Mouse (Mus musculus): ENCODE results near the gene Slc50a1. TPM values are rescaled to one million over a fixed set of nuclear protein-coding genes. Genes with fewer than 3 reads are reported as not detected.

Gene Slc50a1
- polyA plus RNA-seq, 1 experiment from 2014 or later, result 74.4 TPM

DNA sequence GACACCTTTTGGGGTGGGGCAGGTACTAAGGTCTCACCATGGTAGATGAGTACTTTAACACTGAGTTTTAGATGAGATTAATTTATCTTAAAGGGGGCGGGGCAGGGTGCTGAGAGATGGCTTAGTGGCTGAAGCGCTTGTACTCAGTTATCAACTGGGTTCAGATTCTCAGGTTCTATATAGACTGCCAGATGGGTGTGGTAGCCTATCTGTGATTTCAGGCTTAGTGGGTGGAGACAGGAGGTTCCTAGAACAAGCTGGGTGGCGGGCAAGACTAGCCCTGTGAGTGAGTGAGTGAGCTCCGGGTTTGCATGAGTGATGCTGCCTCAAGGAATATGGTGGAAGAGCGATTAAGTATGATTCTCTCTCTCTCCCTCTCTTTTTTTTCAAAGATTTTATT, 15.4 kb downstream of the Slc50a1 start:
- no peak overlapping the region for H3K4me2 ChIP-seq
- 81% methylated on average over 5 of the region's 5 CpGs for WGBS
- no peak overlapping the region for H3K27ac ChIP-seq
- H3K9me3 ChIP-seq, result no peaks in the 10 kb centered on the region
- no peak for ATAC-seq (ENCODE audit: insufficient read depth, low FRiP score, low read depth)
- H3K36me3 ChIP-seq, result no peaks in the 10 kb centered on the region
- peaks cover 20% of the 10 kb centered on the region for H3K4me1 ChIP-seq
- H3K4me3 ChIP-seq (replicated peaks), result no peak overlapping the region
- H3K27me3 ChIP-seq (replicated peaks), result no peaks in the 10 kb centered on the region
- no peak overlapping the region for H3K9ac ChIP-seq

DNA sequence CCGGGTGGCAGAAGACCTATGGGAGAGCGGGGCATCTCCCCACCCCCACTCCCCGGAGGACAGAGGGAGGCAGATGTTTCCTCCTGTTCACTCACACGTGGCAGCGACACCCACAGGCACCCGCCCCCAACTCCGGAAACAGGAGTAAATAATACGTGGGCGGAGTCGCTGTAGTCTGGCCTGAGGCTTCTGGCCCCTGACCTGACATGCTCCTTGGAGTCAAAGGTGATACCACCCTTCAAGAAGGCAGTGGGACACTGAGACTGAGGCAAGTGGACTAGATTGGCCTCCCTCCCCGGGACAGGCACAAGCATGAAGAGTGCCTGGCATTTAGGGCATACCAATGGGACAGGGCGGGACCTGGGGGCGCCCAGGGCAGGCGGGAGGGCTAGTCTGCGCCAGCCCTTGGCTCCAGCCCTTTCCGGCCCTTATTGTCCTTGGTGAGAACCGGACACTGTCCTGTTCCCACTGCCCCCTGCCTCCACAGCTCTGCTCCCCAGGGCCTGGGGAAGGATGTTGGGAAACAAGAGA, 18.9 kb downstream of the Slc50a1 start:
- H3K9ac ChIP-seq, result no peak overlapping the region
- no peaks in the 10 kb centered on the region for H3K9me3 ChIP-seq
- H3K27ac ChIP-seq, result no peak overlapping the region; the same call in 1 of the 2 replicates
- H3K4me1 ChIP-seq, result peaks cover 28% of the 10 kb centered on the region
- no peaks in the 10 kb centered on the region for H3K27me3 ChIP-seq (replicated peaks)
- ATAC-seq (ENCODE audit: insufficient read depth, low FRiP score, low read depth), result peak; percentile 25; the same call in 1 of the 2 replicates
- peaks cover 9% of the 10 kb centered on the region; the same call in 1 of the 2 replicates for H3K36me3 ChIP-seq
- 0 out of 2 replicates have a peak overlapping the region, but pooled peaks have one; percentile 2 for H3K4me3 ChIP-seq (replicated peaks)
- H3K4me2 ChIP-seq, result peak overlapping the region; percentile 29
- 9% methylated on average over 17 of the region's 17 CpGs for WGBS

DNA sequence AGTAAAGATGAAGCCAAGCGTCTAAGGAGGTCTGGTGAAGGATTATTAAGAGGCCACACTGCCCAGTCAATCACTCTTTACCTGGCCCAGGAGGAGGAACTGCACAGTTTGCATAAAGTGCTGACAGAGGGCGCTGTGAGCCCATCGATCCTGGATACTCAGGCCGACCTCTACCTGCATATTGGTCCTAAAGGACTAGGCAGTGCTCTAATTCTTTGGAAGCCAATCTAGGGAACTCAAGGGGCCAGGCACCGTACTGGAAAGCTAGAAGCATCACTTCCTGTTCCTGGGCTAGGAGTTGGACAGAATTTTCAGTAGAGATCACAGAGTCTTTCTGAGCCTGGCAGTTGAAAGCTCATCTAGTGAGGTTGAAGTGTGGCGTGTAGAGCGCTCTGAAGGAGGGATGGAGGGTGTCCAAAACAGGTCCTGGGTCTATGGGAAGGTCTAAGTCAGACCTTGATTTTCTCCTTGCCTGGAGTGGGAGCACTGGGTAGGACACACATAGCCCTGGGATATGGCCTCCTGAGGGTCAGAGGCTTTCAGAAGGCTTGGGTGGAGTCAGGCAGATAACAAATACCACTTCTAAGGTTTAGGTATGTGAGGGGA, 19.8 kb downstream of the Slc50a1 start:
- H3K4me2 ChIP-seq, result no peak overlapping the region
- no peaks in the 10 kb centered on the region for H3K27me3 ChIP-seq (replicated peaks)
- H3K9ac ChIP-seq, result no peak overlapping the region
- ATAC-seq (ENCODE audit: insufficient read depth, low FRiP score, low read depth), result no peak
- no peaks in the 10 kb centered on the region for H3K9me3 ChIP-seq
- H3K4me3 ChIP-seq (replicated peaks), result no peak overlapping the region
- H3K4me1 ChIP-seq, result peaks cover 33% of the 10 kb centered on the region
- 0 out of 2 replicates have a peak overlapping the region, but pooled peaks have one; percentile 37 for H3K27ac ChIP-seq
- 18% methylated on average over 7 of the region's 7 CpGs for WGBS
- H3K36me3 ChIP-seq, result peaks cover 9% of the 10 kb centered on the region; the same call in 1 of the 2 replicates

DNA sequence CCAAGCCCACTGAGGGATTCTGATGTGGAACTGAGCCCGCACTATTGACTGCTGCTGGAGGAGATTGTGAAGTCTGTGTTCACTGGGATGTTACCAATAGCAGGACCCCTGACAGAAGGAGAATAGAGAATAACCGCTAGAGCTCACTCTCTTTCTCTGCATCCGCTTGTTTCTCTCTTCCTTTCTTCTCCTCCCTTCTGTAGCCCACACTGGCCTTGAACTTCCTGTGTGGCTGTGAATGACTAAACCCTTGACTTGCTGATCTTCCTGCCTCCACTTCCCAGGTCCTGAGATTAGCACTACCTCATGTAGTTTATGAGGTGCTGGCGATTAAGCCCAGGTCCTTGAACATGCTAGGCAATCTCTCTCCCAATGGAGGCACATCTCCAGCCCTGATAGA, 22.9 kb downstream of the Slc50a1 start:
- peaks cover 9% of the 10 kb centered on the region; the same call in 1 of the 2 replicates for H3K36me3 ChIP-seq
- H3K9me3 ChIP-seq, result no peaks in the 10 kb centered on the region
- H3K27ac ChIP-seq, result no peak overlapping the region
- peak overlapping the region; percentile 71 for H3K4me3 ChIP-seq (replicated peaks)
- H3K27me3 ChIP-seq (replicated peaks), result no peaks in the 10 kb centered on the region
- H3K4me1 ChIP-seq, result peaks cover 53% of the 10 kb centered on the region
- 82% methylated on average over 4 of the region's 4 CpGs for WGBS
- peak overlapping the region; percentile 81 for H3K4me2 ChIP-seq
- ATAC-seq (ENCODE audit: insufficient read depth, low FRiP score, low read depth), result no peak
- no peak overlapping the region for H3K9ac ChIP-seq

DNA sequence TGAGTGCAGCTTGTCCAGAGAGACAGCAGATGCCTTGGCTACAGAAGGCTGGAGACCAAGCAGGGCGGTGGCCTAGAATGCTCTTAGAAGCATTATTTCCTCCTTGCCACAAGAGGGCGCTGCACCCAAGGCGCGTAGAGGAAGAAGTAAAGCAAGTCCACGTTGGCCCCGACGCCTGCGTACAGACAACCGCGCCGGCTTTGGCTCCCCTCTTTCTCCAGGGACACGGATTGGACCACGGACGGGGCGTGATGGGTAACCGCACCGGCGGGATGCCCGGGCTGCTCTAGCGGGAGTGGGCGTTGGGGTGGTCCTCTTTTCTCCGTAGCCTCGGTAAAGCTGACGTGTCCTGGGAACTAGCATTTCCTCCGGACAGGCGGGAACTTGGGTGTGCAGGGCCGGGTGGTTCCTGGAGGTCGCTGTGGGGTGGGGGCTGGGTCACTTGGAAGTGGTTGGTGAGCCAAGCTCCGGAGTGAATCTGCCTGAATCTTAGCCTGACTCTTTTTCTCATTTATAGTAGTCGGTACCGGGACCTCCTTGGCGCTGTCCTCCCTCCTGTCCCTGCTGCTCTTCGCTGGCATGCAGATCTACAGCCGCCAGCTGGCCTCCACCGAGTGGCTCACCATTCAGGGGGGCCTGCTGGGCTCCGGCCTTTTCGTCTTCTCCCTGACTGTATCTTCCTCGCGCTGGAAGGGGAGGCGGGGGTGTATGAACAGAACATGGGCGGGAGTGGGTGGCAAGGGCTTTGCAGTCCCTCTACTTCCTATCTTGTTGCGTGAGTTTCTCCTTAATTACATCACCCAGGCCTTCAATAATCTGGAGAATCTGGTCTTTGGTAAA, 23.9 kb downstream of the Slc50a1 start, which contains the start of gene Trim46:
TSS of gene Trim46 (minus strand) at position 49 of the 840 bp plus-strand sequence.
- Histone ChIP-seq H3K4me2 (peak within 1 kb of the TSS; percentile 81), H3K36me3 (peaks cover 9% of the 10 kb centered on the region; the same call in 1 of the 2 replicates), H3K4me1 (peaks cover 44% of the 10 kb centered on the region), H3K4me3 (replicated peaks) (peak within 1 kb of the TSS; percentile 71), H3K27ac (peak within 1 kb of the TSS; percentile 67), H3K9ac (peak within 1 kb of the TSS; percentile 75), H3K9me3 (no peaks in the 10 kb centered on the region), H3K27me3 (replicated peaks) (no peaks in the 10 kb centered on the region)
- WGBS, result under 1% methylated on average over 42 of the region's 42 CpGs
- peak; percentile 63 for ATAC-seq (ENCODE audit: insufficient read depth, low FRiP score, low read depth)

DNA sequence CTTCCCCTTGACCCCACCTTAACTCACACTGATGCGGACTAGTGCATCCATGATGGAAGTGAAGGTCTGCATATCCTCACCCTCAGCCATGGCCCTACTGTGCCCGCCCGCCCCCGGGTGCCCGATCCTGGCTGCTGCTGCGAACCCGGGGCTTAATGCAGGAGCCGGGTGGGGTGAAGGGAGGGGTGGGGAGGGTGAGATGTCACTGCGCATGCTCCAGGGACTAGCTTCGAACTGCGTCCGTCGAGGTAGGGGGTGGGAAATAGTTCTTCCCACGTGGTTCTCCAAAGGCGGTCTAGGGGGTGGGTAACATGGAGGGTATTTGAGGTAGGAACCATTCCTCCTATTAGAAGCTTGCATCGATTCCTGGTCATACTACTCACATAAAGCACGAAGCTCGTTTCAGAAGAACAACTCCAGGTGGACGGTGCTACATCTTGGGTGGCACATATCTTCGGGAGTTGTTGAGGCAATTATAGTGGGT, 24.6 kb downstream of the Slc50a1 start, which contains the start of gene Krtcap2:
TSS of gene Krtcap2 (plus strand) at position 279 of the 484 bp plus-strand sequence.
- peaks cover 37% of the 10 kb centered on the region for H3K4me1 ChIP-seq
- H3K4me3 ChIP-seq (replicated peaks), result peak within 1 kb of the TSS; percentile 71
- no peaks in the 10 kb centered on the region for H3K9me3 ChIP-seq
- 5% methylated on average over 20 of the region's 20 CpGs for WGBS
- no peaks in the 10 kb centered on the region for H3K27me3 ChIP-seq (replicated peaks)
- ATAC-seq (ENCODE audit: insufficient read depth, low FRiP score, low read depth), result peak; percentile 21; the same call in 1 of the 2 replicates
- peaks cover 9% of the 10 kb centered on the region; the same call in 1 of the 2 replicates for H3K36me3 ChIP-seq
- H3K9ac ChIP-seq, result peak within 1 kb of the TSS; percentile 75
- peak within 1 kb of the TSS; percentile 81 for H3K4me2 ChIP-seq
- H3K27ac ChIP-seq, result peak within 1 kb of the TSS; percentile 67

DNA sequence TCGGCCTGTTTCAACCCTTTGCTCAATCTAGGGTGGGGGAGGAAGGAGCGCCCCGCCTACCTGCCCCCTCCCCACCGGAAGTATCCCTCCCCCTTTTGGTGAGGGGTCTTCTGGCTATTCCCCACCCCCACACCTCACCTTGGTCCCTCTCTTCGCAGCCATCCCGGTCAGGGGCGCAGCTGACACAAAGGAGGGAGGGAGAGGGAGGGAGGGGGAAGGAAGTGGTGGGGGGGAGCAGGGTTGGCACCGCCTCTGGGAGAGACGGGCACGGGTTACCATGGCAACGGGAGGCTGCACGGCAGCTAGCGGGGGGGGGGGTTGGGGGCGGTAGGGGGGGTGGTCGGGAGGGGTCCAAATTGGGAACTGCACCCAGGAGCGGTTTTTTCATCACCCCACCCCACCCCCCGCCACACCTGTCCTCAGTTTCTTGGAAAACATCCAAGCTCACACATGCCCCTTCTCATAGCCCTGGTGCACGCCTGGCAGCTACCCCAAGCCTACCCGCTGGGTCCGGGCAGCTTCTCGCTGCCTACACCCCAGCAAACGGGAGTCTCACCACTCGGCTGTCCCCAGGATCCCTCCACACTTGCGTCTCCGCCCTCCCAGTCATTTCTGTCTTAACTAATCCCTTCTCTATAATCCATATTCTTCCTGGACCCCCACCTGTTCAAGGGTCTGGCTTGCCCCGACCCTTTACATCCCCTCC, 25.2 kb downstream of the Slc50a1 start:
- peak; percentile 4; the same call in 1 of the 2 replicates for ATAC-seq (ENCODE audit: insufficient read depth, low FRiP score, low read depth)
- peak overlapping the region; percentile 71 for H3K4me3 ChIP-seq (replicated peaks)

DNA sequence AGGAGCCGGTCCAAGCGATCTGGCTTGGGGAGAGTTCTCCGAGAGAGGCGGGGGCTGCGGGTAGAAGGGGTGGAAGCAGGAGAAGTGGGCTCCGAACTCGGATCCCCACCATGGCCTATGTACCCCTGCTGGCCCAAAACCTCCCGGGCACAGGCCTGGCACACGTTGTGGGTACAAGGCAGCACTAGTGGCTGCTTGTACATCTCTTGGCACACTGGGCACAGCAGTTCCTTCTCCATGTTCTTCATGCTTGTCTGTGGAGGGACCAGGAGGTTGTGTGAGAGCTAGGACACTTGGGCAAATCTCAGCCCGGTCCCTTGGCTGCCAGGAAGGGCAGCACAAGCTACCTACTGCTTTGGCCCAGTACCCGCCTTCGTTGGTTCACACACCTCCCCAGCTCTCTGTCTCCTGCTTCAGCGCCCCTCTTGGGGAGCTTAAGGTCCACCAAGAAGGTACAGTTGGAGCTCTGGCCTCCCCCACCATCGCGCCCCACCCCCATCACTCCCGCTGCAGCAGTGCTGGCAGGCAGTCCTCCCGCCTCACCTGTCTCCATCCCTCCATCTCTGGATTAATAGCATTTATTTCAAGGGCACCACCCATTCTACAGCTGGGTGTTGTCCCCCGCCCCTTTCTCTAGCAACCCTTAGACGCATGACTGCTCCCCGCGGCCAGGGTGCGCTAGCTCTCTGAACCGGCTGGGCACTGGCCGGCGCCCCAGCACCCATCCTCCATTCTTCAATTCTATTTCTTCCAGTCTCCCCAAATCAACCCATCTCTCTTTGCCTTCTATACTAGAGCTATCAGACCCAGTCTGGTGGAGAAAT, 26.0 kb downstream of the Slc50a1 start:
- H3K36me3 ChIP-seq, result peaks cover 6% of the 10 kb centered on the region; the same call in 1 of the 2 replicates
- peak overlapping the region; percentile 11; the same call in 1 of the 2 replicates for H3K27ac ChIP-seq
- no peak for ATAC-seq (ENCODE audit: insufficient read depth, low FRiP score, low read depth)
- peak overlapping the region; percentile 81 for H3K4me2 ChIP-seq
- no peaks in the 10 kb centered on the region for H3K9me3 ChIP-seq
- WGBS, result 22% methylated on average over 25 of the region's 25 CpGs
- H3K4me1 ChIP-seq, result peaks cover 33% of the 10 kb centered on the region
- H3K27me3 ChIP-seq (replicated peaks), result no peaks in the 10 kb centered on the region
- H3K4me3 ChIP-seq (replicated peaks), result peak overlapping the region; percentile 71
- no peak overlapping the region for H3K9ac ChIP-seq

More for the DNA sequence above, 25.2 kb downstream of the Slc50a1 start:
- H3K4me1 ChIP-seq, result peaks cover 33% of the 10 kb centered on the region
- H3K36me3 ChIP-seq, result peaks cover 9% of the 10 kb centered on the region; the same call in 1 of the 2 replicates
- peak overlapping the region; percentile 81 for H3K4me2 ChIP-seq
- peak overlapping the region; percentile 67; the same call in 1 of the 2 replicates for H3K27ac ChIP-seq
- H3K9me3 ChIP-seq, result no peaks in the 10 kb centered on the region
- no peak overlapping the region for H3K9ac ChIP-seq
- H3K27me3 ChIP-seq (replicated peaks), result no peaks in the 10 kb centered on the region
- WGBS, result under 1% methylated on average over 21 of the region's 26 CpGs

DNA sequence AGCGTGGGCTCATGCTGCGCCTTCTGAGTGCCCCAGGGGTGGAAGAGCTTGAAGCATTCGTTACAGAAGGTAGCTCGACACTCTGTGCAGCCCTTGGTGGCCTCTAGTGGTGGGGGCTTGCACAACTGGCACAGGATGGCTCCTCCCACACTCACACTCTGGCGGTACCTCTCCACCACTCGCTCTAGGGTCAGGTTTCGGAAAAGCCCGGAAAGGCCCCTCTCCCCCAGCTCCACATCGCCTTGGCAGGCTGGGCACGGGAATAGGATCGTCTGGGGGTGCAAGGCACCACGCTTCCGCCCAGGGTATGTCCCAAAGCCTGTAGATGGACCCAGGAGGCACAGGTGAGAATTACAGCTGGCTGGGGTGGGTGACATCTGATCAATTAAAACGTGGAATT, 26.8 kb downstream of the Slc50a1 start:
- peak; percentile 48 for ATAC-seq (ENCODE audit: insufficient read depth, low FRiP score, low read depth)
- H3K4me3 ChIP-seq (replicated peaks), result peak overlapping the region; percentile 71; the same call in 1 of the 2 replicates
- WGBS, result 21% methylated on average over 14 of the region's 14 CpGs
- H3K27ac ChIP-seq, result no peak overlapping the region
- no peaks in the 10 kb centered on the region for H3K9me3 ChIP-seq
- peaks cover 33% of the 10 kb centered on the region for H3K4me1 ChIP-seq
- 0 out of 2 replicates have a peak, but pooled peaks cover under 1% of the 10 kb centered on the region for H3K36me3 ChIP-seq
- peak overlapping the region; percentile 81 for H3K4me2 ChIP-seq
- H3K9ac ChIP-seq, result no peak overlapping the region
- no peaks in the 10 kb centered on the region for H3K27me3 ChIP-seq (replicated peaks)

DNA sequence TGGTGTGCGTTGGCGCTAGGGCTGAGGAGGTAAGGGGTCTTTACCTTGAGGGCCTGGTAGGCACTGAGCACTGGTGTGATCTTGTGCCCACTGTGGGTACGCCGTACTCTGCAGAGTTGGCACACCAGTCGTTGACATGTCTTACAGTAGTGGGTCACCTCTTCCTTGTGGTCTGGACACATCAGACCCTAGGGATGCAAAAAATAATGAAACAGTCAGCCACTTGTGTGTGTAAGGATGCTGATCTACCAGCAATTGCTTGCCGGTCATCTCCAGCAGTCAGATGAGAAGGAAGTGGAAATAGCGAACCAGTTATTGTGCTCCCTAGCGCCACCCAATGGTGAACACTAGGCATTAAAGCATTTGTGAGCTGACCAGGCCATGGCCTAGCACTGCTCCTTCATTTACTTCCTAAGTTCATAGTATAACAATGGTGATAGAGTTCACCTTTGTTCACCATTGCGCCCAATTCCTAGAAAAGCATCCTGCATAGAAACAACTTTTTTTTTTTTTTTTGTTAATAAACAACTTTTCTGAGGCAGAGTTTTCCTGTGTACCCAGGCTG, 28.0 kb downstream of the Slc50a1 start:
- H3K27me3 ChIP-seq (replicated peaks), result no peaks in the 10 kb centered on the region
- no peaks in the 10 kb centered on the region for H3K9me3 ChIP-seq
- H3K4me1 ChIP-seq, result peaks cover 30% of the 10 kb centered on the region
- 0 out of 2 replicates have a peak, but pooled peaks cover 2% of the 10 kb centered on the region for H3K36me3 ChIP-seq
- no peak overlapping the region for H3K4me3 ChIP-seq (replicated peaks)
- no peak overlapping the region for H3K27ac ChIP-seq
- ATAC-seq (ENCODE audit: insufficient read depth, low FRiP score, low read depth), result no peak
- WGBS, result 67% methylated on average over 9 of the region's 9 CpGs
- H3K4me2 ChIP-seq, result no peak overlapping the region
- no peak overlapping the region for H3K9ac ChIP-seq
